Mouse (Mus musculus) adrenal gland, adult 8-10 months (tissue): ENCODE data around the gene Trem1. TPM values are rescaled to one million over a fixed set of nuclear protein-coding genes. Genes with fewer than 3 reads are reported as not detected.

Experiments
- DNase-seq: peaks from one replicate; pipeline ENCODE4 v3.0.0; 2022
- total RNA-seq, 4 experiments: library from RNA; stranded (reverse); gene quantifications; 2 replicates each; pipeline ENCODE4 v1.2.4; 2022

Trem1 gene
- under 1 TPM in 3 of 4 experiments, not detected in 1; 0.12 to 0.16 (median 0.14) TPM for total RNA-seq

GRCm38 (mm10) chr17:48232518-48232917, at the start of gene Trem1:
Gene Trem1, plus strand, starts transcription at chr17:48232768.
- DNase-seq = no peak

- DNase-seq = no peak
Measured at GRCm38 (mm10) chr17:48185252-48185651, 47.3 kb upstream of the Trem1 start.

DNA sequence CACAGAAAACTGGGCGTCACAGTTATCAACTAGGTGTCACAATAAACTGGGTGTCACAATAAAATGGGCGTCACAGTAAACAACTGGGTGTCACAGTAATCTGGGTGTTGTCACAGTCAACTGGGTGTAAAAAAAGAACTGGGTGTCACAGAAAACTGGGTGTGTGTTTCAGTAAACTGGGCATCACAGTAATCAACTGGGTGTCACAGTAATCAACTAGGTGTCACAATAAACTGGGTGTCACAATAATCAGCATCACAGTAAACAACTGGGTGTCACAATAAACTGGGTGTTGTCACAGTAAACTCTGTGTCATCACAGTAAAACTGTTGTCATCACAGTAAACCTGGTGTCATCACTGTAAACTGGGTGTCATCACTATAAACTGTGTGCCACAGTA, 40.2 kb upstream of the Trem1 start:
- DNase-seq = no peak

- DNase-seq = no peak
Measured at GRCm38 (mm10) chr17:48203086-48203485, 29.5 kb upstream of the Trem1 start.

- no peak for DNase-seq
Measured at GRCm38 (mm10) chr17:48212596-48212995, 20.0 kb upstream of the Trem1 start.

GRCm38 (mm10) chr17:48213511-48213910, 19.1 kb upstream of the Trem1 start:
- no peak for DNase-seq

DNA sequence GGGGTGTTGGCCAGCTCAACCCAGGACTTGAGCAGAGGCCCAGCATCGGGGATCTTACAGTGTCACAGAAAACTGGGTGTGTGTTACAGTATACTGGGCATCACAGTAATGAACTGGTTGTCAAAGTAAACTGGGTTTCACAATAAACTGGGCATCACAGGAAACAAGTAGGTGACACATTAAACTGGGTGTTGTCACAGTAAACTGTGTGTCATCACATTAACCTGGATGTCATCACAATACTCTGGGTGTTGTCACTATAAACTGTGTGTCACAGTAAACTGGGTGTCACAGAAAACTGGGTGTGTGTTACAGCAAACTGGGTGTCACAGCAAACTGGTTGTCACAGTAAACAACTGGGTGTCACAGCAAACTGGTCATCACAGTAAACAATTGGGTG, 17.1 kb upstream of the Trem1 start:
- DNase-seq = no peak

DNA sequence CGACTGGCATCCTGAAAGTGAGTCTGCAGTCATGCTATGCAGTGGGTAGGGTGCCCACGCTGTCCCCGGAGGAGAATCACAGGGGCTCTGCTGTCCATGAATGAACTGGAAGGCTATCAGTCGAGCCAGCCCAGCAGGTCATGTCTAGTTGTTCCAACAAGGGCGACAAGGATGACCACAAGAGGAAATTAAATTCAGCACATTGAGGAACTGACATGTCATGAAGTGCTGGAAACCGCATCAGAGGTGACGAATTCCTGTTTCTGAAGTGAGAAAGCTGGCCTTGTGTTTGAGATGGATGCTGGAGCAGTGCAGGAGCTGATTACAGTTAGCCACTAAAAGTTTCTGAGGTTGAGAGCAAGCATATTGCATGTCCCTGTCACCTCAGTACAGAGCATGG, 1.9 kb upstream of the Trem1 start:
- DNase-seq = no peak

DNA sequence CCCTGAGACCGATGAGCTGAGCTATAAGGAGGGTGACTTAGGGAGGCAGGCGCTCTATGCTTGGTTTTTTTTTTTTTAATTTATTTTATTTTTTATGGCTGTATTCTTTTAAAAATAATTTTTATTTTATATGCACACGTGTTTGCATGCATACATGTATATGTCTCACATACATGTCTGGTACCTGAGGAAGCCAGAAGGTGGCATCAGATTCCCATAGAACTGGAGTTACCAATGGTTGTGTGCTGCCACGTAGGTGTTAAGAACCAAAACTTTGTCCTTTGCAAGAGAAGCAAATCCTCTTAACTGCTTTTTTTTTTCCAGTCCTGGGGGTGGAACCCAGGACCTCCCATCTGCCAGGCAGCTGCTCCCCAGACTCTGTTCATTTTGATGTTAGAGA, 1.2 kb downstream of the Trem1 start:
- no peak for DNase-seq

- DNase-seq = no peak
Measured at GRCm38 (mm10) chr17:48234550-48234949, 2.0 kb downstream of the Trem1 start.

DNA sequence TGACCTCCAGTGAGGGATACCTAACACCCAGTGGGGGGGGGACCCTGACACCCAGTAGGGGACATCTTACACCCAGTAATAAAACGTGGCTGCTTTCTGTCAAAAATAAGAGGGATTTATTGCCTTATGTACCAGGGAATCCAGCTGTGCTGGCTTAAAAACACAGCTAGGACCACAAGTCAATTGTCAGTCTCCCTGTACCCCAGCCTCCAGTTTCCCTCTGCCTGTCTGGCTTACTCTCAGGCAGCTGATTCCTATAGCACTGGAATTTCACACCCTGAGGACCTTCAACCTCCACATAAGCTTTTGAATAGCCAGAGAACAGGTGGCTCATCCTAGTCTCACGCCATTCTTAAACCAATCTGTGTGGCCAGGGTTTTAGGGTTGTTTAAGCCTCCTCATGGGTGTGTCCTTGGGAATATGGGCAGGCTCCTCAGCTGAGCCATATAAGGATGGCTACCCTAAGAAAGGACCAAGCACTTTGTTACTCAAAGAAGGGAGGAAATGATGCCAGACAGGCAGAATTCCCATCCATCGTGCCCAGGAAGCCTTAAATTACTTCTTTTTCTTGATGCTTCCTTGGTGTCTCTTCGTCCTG, 3.3 kb downstream of the Trem1 start:
- no peak for DNase-seq

DNA sequence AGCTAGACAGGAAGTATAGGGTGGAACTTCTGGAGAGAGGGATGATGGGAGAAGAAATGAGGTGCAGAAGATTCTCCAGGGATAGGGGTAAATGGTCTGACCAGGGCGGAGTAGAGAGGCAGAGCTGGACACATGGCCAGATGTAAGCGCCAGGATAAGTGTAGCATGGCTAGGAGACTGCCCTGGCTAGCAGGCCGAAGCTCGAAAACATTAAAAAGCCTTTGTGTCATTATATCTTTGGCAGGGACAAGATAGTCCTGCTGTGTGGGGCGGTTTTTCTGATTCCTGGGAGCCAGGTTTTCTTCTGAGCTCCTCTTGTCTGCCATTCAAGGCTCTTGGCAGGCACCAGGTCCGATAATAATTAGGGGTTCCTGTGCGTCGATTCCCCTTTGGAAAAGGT, 5.1 kb downstream of the Trem1 start:
- DNase-seq = no peak

- no peak for DNase-seq
Measured at GRCm38 (mm10) chr17:48247221-48247928, 14.8 kb downstream of the Trem1 start, which contains the start of gene Trem3. Gene Trem3, plus strand, starts transcription at chr17:48247777.

- no peak for DNase-seq
Measured at GRCm38 (mm10) chr17:48249039-48249438, 16.5 kb downstream of the Trem1 start.

DNA sequence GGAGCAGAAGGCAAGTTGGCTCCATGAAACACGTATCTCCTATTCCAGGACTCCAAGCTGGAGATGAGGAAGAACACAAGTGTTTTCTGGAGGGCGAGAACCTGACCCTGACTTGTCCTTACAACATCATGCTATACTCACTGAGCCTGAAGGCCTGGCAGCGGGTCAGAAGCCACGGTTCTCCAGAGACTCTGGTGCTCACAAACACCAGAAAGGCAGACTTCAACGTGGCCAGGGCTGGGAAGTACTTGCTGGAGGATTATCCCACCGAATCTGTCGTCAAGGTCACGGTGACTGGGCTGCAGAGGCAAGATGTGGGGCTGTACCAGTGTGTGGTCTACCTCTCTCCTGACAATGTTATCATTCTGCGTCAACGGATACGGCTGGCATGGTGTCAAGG, 16.9 kb downstream of the Trem1 start:
- DNase-seq = no peak

DNA sequence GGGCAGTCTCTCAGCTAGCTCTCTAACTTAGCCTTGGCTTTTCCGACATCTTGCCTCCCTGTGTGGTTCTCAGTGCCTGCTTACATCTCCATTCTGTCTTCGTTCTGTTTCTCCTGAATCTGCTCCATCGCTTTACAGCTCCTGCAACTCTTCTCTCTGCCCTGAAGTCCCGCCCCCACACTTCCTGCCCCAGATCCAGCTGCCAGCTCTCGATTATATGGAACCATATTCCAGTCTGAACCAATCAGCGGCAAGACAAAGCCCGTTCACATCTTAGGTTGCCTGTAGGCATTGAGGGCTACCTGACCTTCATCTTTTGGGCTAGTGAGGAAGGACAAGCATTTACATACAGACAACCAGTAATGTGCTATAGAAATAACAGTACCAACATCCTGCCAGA, 18.1 kb downstream of the Trem1 start:
- no peak for DNase-seq

DNA sequence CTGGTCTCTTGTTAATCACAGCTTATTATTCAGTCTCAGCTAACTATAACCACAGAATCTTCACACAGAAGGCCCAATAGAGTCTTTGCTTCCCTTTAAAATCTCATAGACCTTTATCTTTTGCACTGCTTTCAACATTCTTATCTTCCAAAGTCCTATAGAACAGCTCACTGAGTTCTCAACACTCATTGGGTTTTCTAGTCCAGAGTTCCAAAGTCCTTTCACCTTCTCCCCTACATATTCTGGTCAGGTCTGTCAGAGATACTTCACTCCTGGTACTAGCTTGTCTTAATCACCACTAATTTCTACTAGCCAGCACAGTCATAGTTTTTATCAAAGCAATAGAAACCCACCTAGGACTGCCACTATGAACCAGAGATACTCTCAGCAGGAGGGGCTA, 24.0 kb downstream of the Trem1 start:
- DNase-seq = no peak

DNA sequence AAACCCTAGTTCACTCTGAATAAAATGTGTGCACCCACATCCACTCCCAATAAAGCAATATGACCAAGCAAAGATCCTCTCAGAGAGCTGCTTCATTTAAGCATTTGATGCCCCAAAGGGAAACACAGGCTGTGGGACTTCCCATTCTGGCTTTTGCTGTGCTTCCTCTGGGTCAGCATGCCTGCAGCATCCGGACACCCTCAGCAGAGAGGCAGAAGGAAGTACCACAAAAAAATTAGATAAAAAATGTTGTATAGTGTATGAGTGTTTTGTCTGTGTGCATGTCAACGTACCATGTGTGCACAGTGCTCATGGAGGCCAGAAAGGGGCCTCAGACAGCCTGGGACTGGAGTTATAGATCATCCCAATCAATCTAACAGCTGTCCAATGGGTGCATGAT, 29.3 kb downstream of the Trem1 start:
- DNase-seq = no peak

DNA sequence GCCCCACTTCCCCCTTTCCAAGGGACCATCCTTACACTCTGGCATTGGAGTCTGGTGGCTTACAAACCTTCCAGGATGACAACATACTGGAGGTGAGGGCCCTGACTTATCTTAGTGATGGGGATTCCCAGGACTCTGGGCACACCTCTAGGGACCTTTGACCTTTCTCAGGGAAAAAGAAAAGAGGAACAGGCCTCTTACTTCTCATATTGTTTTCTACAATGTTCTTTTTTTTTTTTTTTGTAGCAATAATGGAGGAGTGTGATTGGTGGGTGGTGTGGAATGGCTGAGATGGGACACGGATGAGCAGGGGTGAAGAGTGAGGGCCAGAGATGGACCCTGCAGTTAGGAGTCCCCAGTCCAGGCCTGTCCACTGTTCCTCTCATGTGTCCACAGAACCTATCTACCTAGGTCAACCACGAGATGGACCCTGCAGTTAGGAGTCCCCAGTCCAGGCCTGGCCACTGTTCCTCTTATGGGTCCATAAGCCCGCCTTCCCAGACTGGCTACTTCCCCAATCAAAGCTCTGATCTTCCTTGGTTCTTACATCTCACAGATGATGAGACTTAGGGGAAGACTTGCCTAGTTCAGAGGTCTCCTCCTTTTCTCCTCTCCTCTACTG, 31.3 kb downstream of the Trem1 start, which contains the start of gene Treml4:
Gene Treml4 (plus strand): TSS at position 555 of the 622 bp plus-strand sequence.
- no peak for DNase-seq

DNA sequence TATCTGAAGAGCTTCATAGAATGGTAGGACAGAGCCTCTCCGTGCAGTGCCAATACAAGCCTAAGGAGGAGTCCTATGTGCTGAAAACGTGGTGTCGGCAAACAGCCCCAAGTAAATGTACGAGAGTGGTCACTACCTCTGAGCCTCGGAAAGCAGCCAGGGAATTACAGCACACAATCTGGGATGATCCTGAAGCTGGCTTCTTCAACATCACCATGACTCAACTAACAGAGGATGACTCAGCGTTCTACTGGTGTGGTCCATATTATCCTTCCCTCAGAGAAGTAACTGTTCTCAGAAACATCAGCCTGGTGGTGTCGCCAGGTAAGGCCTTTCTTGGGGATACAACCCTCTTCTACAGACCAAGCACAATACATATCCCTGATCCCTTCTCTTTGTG, 32.1 kb downstream of the Trem1 start:
- no peak for DNase-seq

- DNase-seq = no peak
Measured at GRCm38 (mm10) chr17:48266138-48266537, 33.6 kb downstream of the Trem1 start.

DNA sequence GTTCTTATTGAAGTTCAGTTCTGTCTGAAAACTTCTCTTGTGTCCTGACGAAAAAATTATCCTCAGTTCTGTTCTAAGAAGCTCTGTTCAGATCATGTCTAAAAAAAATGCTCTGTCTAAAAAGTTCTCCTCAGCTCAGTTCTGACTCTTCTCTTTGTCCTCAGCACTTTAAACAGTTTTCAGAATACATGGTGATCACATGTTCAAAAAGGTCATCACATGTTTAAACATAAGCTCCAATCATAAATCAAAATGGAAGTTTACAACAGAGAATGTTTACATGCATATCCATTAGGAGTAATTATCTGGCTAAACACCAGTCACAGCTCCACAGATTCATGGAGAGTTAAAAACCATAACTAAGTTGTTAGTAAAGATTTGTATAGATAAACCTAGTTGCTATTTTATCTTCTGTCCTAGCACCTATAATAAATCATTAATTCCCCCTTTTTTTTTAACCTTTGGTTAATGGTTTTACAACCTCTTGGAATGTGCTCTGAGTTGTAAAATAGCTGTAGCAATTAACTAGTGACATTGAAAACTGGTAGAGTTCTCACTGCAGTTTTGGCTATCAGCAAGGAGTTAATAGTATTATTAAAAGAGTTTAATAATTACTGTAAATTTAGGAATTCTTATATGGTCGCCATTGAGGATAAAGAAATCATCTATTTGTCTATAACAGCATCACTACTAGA, 34.2 kb downstream of the Trem1 start:
- DNase-seq = no peak

DNA sequence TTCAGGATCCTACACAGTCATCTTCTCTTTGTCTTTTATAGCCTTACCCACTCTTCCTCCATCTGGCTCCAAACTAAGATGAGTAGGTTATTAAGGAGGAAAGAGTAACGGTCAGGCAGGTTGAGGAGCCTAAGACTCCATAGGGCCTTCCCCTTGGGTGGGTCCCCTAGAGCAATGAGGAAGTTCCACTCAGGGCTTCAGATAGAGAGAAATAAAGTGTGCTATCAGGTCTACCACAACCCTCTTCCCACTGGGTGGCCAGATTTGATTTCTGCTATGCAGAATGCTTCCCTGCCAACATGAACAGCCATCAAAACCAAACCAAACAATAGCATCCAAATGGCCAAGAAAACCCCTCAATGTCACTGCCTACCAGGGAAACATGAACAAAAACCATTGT, 35.0 kb downstream of the Trem1 start:
- no peak for DNase-seq
